Mouse (Mus musculus): ENCODE measurements around the gene Sec61a2. TPM values are rescaled to one million over a fixed set of nuclear protein-coding genes. Genes with fewer than 3 reads are reported as not detected.

Gene Sec61a2
- total RNA-seq, 2 experiments from 2014 or later: 28.8 to 30.5 TPM

Other genes starting within 250 kb of the Sec61a2 start
- gene Camk1d, start 180.9 kb downstream of the Sec61a2 start, total RNA-seq (2021): 1 to 10 TPM; 1.7 to 2.3 TPM
- 1 to 10 TPM; 4.9 to 8.2 TPM for gene Nudt5, start 50.4 kb downstream of the Sec61a2 start, total RNA-seq (2021)
- 10 to 100 TPM; 73.1 to 74.2 TPM for gene Cdc123, start 50.3 kb downstream of the Sec61a2 start, total RNA-seq (2021)
- under 1 TPM in 1 of 2 experiments, not detected in 1; 0.40 TPM for gene Gm13199, start 32.5 kb downstream of the Sec61a2 start, total RNA-seq (2021)
- 1 to 10 TPM; 1.4 to 2.3 TPM for gene Dhtkd1, start 47.4 kb upstream of the Sec61a2 start, total RNA-seq (2021)
- 10 to 100 TPM; 12.1 to 12.8 TPM for gene Upf2, start 56.0 kb upstream of the Sec61a2 start, total RNA-seq (2021)
- gene Proser2, start 234.8 kb upstream of the Sec61a2 start, total RNA-seq (2021): 1 to 10 TPM; 2.9 to 3.7 TPM